Mouse (Mus musculus): Measurements from ENCODE around the gene Nlrp6. TPM values are rescaled to one million over a fixed set of nuclear protein-coding genes. Genes with fewer than 3 reads are reported as not detected.
A peak's percentile ranks its signal among the peaks of the same experiment; 100 is the strongest.

Gene Nlrp6
- polyA plus RNA-seq, 1 experiment from 2014 or later = not detected

DNA sequence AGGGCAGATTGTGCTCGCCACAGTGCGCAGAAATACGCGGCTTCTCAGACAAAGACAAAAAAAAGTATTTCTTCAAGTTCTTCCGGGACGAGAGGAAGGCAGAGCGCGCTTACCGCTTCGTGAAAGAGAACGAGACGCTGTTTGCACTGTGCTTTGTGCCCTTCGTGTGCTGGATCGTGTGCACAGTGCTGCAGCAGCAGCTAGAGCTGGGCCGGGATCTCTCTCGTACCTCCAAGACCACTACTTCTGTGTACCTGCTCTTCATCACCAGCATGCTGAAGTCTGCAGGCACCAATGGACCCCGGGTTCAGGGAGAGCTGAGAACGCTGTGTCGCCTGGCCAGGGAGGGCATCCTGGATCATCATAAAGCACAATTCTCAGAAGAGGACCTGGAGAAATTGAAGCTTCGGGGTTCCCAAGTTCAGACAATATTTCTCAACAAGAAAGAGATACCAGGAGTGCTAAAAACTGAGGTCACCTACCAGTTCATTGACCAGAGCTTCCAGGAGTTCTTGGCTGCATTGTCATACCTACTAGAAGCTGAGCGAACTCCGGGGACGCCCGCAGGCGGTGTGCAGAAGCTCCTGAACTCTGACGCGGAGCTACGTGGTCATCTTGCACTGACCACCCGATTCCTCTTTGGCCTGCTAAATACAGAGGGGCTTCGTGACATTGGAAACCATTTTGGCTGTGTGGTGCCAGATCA lies 2.5 kb downstream of the Nlrp6 start:
- H3K27ac ChIP-seq = no peak overlapping the region
- no peaks in the 10 kb centered on the region for H3K36me3 ChIP-seq (ENCODE audit: inconsistent target)
- WGBS (ENCODE audit: missing documents) = 28% methylated on average over 30 of the region's 30 CpGs
- H3K4me3 ChIP-seq (ENCODE audit: inconsistent target) = no peak overlapping the region
- H3K79me2 ChIP-seq (ENCODE audit: inconsistent target) = no peaks in the 10 kb centered on the region

DNA sequence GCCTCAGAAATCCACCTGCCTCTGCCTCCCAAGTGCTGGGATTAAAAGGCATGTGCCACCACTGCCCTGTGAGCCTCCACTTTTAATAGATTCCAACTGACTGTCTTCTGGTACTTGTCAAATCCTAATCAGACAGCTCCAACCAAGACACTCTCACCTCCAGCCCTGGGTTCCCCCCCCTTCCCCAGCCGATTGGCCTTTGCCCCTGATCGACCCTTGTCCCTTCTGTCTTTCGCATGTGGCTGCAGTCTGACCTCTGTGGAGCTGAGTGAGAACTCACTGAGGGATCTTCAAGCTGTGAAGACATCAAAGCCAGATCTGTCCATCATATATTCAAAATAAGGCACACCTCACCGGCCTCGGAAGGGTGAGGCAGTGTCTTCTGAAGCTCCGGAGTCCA lies 6.5 kb downstream of the Nlrp6 start:
- Histone ChIP-seq H3K4me3 (ENCODE audit: inconsistent target) (no peak overlapping the region), H3K27ac (no peak overlapping the region), H3K36me3 (ENCODE audit: inconsistent target) (no peaks in the 10 kb centered on the region), H3K79me2 (ENCODE audit: inconsistent target) (no peaks in the 10 kb centered on the region)
- 99% methylated on average over 6 of the region's 6 CpGs for WGBS (ENCODE audit: missing documents)

DNA sequence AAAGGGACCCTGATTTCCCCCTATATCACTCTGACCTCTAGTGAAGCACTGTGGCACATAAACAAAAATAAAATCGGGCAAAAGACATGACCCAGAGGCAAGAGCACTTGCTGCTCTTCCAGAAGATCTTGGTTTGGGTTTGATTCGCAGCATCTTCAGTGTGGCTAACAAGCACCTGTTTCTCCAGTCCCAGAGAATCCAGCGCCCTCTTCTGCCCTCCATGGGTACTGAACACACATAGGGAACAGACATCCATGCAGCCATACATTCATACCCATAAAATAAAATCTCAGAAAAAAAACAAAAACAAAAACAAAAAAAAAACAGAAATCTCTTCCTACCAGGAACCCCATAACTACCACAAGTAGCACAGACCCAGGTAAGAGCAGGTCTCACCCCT lies 17.7 kb downstream of the Nlrp6 start:
- H3K36me3 ChIP-seq (ENCODE audit: inconsistent target) = no peaks in the 10 kb centered on the region
- 83% methylated on average over 3 of the region's 3 CpGs for WGBS (ENCODE audit: missing documents)
- no peak overlapping the region for H3K27ac ChIP-seq
- H3K4me3 ChIP-seq (ENCODE audit: inconsistent target) = no peak overlapping the region
- H3K79me2 ChIP-seq (ENCODE audit: inconsistent target) = no peaks in the 10 kb centered on the region

DNA sequence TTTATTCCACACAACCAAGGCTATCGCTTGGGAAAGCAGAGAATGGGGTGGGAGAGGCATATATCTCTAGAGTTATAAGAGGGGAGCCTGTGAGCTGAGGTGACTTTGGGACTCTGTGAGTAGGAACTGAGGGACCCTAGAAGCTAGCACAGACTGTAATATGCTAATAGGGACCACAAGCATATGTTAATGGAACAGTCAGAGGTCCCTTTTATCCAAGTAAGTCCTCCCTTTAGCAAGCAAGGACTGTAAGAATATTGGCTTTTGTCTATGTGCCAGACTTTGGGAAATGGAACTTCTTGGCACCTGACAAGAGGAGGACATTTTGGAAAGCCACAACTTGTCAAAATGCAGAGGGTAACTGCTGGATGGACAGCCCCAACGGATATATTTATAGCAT lies 18.2 kb downstream of the Nlrp6 start:
- Histone ChIP-seq H3K4me3 (ENCODE audit: inconsistent target) (no peak overlapping the region), H3K27ac (no peak overlapping the region), H3K36me3 (ENCODE audit: inconsistent target) (no peaks in the 10 kb centered on the region), H3K79me2 (ENCODE audit: inconsistent target) (no peaks in the 10 kb centered on the region)
- WGBS (ENCODE audit: missing documents) = 77% methylated on average over 2 of the region's 2 CpGs

DNA sequence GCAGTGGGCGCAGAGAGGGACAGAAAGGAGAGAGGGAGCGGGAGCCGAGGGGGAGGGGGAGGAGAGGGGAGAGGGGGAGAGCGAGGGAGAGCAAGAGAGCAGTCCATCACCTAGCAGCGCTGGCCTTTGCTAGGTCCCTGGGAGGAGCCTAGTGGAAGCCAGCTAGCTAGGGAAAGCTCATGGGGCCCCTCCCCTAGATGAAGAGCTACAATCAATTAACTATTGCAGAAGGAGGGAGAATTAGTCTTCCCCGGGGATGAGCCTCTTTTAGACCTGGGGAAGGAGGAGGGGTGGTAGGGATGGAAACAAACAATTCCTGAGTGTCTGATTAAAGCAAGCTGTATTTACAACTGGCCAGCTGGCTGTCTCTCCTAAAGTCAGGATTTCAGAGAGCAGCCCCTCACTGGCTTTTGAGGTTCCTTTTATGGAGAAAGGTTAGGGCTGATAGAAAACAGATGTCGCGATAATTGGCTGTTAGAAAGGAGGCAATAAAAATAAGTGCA lies 19.0 kb downstream of the Nlrp6 start:
- Histone ChIP-seq H3K27ac (no peak overlapping the region), H3K4me3 (ENCODE audit: inconsistent target) (no peak overlapping the region), H3K79me2 (ENCODE audit: inconsistent target) (no peaks in the 10 kb centered on the region), H3K36me3 (ENCODE audit: inconsistent target) (0 out of 2 replicates have a peak, but pooled peaks cover 1% of the 10 kb centered on the region)
- 94% methylated on average over 8 of the region's 8 CpGs for WGBS (ENCODE audit: missing documents)

DNA sequence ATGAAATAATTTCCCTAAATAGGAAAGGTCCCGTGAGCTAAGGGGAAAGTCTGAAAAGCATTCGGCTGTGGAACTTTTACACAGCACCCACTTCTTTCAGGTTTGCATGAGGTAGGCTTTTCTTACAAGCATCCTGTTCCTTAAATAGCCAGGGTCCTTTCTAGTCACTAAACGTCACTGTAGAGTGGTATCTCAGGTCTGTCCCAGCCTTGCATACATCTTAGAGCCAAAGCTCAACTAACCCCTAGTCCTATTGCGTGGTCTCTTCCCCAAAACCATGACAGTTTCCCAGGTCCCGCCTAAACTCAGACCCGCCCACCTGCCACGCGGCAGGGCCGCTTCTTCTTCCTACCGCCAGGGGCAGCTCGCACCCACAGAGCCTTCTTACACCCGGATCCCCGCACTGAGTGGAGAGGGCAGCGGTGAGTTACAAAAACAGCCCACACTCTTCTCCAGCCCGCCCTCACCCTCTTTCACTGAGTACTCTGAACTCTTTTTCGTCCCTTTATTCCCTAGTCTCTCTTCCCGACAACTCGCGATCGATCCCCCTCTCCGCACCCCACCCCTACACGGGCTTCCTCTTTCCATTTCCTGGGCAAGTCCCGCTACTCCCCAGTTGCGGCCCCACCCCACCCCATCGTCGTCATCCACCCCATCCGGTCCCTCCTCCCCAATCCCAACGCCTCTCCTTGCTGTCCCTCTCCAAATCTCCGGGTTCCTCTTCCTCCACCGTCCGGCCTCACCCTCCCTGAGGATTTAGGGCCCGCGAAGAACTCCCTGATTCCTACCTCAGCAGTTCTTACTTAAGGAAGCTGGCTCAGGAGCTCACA lies 20.7 kb downstream of the Nlrp6 start, which contains the start of gene Pgghg:
TSS of gene Pgghg (plus strand) at position 170 of the 830 bp plus-strand sequence.
- no peaks in the 10 kb centered on the region for H3K79me2 ChIP-seq (ENCODE audit: inconsistent target)
- peak within 1 kb of the TSS; percentile 45 for H3K4me3 ChIP-seq (ENCODE audit: inconsistent target)
- peaks cover 18% of the 10 kb centered on the region; the same call in 1 of the 2 replicates for H3K36me3 ChIP-seq (ENCODE audit: inconsistent target)
- under 1% methylated on average over 33 of the region's 33 CpGs for WGBS (ENCODE audit: missing documents)
- H3K27ac ChIP-seq = peak within 1 kb of the TSS; percentile 98

DNA sequence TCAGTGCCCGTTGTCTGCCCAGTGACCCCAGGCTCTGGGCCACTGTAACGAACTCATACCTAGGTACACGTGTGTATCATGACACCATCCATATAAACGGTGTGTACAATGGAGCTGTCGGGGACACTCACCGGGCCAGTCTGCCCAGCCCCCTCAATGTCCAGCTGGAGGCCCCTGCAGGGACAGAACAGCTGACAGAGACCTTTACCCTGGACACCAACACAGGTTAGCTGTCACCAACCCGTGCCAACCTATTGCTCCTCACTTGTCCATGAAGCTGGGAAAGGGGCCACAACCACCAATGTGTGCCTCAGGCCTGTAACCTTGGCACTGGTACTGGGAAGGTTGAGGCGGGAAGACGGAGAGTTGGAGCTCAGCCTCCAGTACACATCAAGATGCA lies 21.6 kb downstream of the Nlrp6 start:
- Histone ChIP-seq H3K36me3 (ENCODE audit: inconsistent target) (peaks cover 19% of the 10 kb centered on the region; the same call in 1 of the 2 replicates), H3K27ac (peak overlapping the region; percentile 98), H3K4me3 (ENCODE audit: inconsistent target) (peak overlapping the region; percentile 45), H3K79me2 (ENCODE audit: inconsistent target) (no peaks in the 10 kb centered on the region)
- whole genome bisulfite sequencing (ENCODE audit: missing documents) = 52% methylated on average over 9 of the region's 9 CpGs

DNA sequence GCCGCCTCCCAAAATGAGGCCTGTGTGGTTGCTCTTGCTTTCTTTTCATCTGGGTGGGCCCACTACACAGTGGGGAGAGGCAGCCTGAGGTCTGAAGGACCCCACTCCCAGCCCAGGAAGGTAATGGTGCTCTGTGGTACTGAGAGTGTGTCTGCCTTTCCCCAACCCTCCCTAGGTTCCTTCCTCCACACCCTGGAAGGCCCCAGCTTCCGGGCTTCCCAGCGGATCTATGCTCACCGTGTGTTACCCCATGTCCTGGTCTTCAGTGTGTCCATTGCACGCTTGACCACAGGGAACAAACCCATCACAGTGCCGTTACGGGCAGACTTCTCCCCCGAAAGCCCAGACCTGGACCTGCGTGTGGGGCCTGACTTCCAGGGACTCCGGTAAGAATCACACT lies 22.1 kb downstream of the Nlrp6 start:
- Histone ChIP-seq H3K36me3 (ENCODE audit: inconsistent target) (peaks cover 19% of the 10 kb centered on the region; the same call in 1 of the 2 replicates), H3K27ac (peak overlapping the region; percentile 98), H3K4me3 (ENCODE audit: inconsistent target) (no peak overlapping the region), H3K79me2 (ENCODE audit: inconsistent target) (no peaks in the 10 kb centered on the region)
- 86% methylated on average over 10 of the region's 10 CpGs for WGBS (ENCODE audit: missing documents)

DNA sequence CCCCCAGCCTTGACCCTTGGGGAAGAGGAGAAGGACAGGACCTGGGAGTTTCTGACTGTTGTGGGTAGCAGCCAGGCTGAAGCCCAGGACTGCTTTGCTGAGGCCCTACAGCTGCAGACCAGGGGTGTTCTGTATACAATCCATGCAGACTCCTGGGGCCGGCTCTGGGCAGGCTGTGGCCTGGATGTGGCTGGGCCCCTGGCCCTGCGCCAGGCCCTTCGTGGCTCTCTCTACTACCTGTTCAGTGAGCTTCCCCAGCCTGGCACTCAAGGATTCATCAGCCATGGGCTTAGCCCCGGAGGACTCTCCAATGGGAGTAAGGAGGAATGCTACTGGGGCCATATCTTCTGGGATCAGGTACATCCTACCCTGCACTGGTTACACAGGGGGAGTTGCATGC lies 22.7 kb downstream of the Nlrp6 start:
- 81% methylated on average over 4 of the region's 4 CpGs for WGBS (ENCODE audit: missing documents)
- no peaks in the 10 kb centered on the region for H3K79me2 ChIP-seq (ENCODE audit: inconsistent target)
- H3K36me3 ChIP-seq (ENCODE audit: inconsistent target) = peaks cover 21% of the 10 kb centered on the region; the same call in 1 of the 2 replicates
- H3K27ac ChIP-seq = no peak overlapping the region
- no peak overlapping the region for H3K4me3 ChIP-seq (ENCODE audit: inconsistent target)

DNA sequence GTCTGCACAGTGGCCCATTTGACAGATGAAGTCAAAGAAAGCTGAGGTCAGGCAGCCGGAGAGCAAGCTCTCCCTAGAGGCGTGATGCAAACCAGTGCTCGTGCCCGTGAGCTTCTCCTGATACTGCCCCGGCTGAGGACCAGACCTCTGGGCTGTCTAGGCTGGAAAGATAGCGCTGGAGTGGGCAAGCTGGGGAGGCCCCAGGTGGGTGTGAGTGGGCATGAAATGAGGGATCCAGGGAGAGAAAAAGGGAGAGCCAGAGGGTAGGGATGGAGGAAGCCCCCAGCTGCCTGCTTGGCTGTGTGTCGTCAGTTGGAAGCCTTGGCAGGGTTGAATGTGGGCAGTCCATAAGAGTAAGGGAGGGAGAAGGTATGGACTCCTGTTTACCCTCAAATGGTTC lies 23.5 kb downstream of the Nlrp6 start:
- H3K79me2 ChIP-seq (ENCODE audit: inconsistent target) = peaks cover under 1% of the 10 kb centered on the region; the same call in 1 of the 2 replicates
- H3K4me3 ChIP-seq (ENCODE audit: inconsistent target) = no peak overlapping the region
- peaks cover 30% of the 10 kb centered on the region for H3K36me3 ChIP-seq (ENCODE audit: inconsistent target)
- no peak overlapping the region for H3K27ac ChIP-seq
- 100% methylated on average over 7 of the region's 7 CpGs for WGBS (ENCODE audit: missing documents)

DNA sequence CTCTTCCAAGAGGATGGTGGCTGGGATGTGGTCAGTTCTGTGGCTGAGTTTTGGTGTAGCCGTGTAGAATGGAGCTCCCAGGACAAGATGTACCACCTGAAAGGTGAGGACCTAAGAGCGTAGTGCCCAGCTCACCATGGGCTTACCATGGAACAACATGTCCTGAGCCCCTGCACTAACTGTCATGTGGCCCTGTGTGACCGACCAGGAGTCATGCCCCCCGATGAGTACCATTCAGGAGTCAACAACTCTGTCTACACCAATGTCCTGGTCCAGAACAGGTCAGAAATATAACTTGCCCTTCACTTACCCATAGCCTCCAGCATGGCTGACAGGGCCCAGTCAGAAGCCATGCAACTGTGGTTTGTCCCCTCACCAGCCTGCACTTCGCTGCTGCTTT lies 24.5 kb downstream of the Nlrp6 start:
- no peak overlapping the region for H3K27ac ChIP-seq
- 95% methylated on average over 5 of the region's 5 CpGs for WGBS (ENCODE audit: missing documents)
- no peak overlapping the region for H3K4me3 ChIP-seq (ENCODE audit: inconsistent target)
- peaks cover 40% of the 10 kb centered on the region for H3K36me3 ChIP-seq (ENCODE audit: inconsistent target)
- H3K79me2 ChIP-seq (ENCODE audit: inconsistent target) = peaks cover 11% of the 10 kb centered on the region; the same call in 1 of the 2 replicates

DNA sequence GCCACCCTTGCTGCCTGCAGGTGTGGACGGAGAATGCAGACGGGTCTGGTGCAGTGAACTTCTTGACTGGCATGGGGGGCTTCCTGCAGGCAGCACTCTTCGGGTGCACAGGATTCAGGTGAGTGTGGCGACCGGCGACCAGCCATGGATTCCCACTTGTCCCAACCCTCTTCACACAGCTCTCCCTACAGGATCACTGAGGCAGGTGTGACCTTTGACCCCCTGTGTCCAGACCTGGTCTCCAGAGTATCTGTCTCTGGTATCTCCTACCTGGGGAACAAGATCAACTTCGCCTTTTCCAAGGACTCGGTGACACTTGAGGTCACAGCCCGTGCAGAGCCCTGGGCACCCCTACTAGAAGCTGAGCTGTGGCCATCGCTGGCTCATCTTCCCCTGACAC lies 25.6 kb downstream of the Nlrp6 start:
- Histone ChIP-seq H3K79me2 (ENCODE audit: inconsistent target) (peaks cover 21% of the 10 kb centered on the region), H3K27ac (no peak overlapping the region), H3K36me3 (ENCODE audit: inconsistent target) (peaks cover 44% of the 10 kb centered on the region), H3K4me3 (ENCODE audit: inconsistent target) (no peak overlapping the region)
- 91% methylated on average over 10 of the region's 10 CpGs for WGBS (ENCODE audit: missing documents)

DNA sequence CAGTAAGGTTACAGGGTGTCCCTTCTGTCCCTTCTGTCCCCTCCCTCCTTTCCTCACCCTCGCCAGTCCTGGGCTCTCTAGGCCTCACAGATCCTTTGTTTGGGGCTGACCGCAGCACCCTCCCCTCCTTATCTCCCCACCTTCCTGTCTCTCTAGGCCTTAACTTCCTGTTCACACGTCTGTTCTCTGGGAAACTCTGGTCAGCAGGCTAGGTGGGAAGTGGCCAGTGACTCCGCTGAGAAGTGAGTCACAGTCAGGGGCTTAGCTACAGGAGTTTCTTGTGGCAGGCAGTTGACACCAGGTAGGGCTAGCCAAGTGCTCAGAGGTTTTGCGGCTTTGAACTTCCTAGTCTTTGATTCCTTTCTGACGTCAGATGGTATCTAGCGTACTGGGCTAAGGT lies 26.3 kb downstream of the Nlrp6 start:
- Histone ChIP-seq H3K79me2 (ENCODE audit: inconsistent target) (peaks cover 28% of the 10 kb centered on the region), H3K36me3 (ENCODE audit: inconsistent target) (peaks cover 44% of the 10 kb centered on the region), H3K27ac (no peak overlapping the region), H3K4me3 (ENCODE audit: inconsistent target) (no peak overlapping the region)
- WGBS (ENCODE audit: missing documents) = 10% methylated on average over 5 of the region's 7 CpGs

DNA sequence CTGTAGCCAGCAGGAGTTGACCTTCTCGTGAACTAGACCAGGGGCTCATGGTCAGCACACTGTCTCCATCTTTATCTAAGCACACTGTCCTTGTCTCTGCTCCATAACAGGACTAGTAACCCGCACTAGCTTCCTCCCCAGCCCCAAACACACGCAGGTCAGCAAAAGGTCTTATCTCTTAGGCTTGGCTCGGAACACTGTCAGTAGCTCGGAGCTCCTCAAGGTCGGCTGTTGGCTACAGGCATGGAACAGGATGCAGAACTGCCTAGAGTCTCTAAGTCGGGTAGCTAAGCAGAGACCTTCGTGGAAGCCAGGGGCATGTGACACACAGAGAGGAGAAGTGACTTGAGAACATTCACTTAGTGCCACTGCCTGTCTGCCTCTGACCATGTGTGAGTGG lies 27.5 kb downstream of the Nlrp6 start:
- no peak overlapping the region for H3K4me3 ChIP-seq (ENCODE audit: inconsistent target)
- no peak overlapping the region for H3K27ac ChIP-seq
- WGBS (ENCODE audit: missing documents) = 84% methylated on average over 8 of the region's 8 CpGs
- H3K79me2 ChIP-seq (ENCODE audit: inconsistent target) = peaks cover 40% of the 10 kb centered on the region
- H3K36me3 ChIP-seq (ENCODE audit: inconsistent target) = peaks cover 44% of the 10 kb centered on the region

DNA sequence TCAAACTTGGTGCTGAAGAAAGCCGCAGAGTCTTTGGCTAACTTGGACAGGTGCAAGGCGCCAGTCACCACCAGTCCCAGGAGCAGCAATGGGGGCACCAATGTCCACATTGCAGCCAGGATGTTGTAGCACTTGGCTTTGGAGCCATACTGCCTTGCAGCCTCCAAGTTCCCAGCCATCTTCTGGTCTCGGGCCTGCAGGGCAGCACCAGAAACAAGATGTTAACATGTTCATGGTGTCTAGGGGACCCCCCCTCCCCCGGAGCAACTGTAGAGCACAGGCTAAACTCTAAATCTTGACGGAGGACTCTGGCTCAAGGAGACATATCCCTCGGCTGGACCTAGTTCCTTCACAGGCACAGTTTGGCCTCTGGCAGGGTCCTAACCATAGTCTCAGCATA lies 28.6 kb downstream of the Nlrp6 start:
- Histone ChIP-seq H3K36me3 (ENCODE audit: inconsistent target) (peaks cover 44% of the 10 kb centered on the region), H3K27ac (no peak overlapping the region), H3K79me2 (ENCODE audit: inconsistent target) (peaks cover 41% of the 10 kb centered on the region), H3K4me3 (ENCODE audit: inconsistent target) (no peak overlapping the region)
- 93% methylated on average over 6 of the region's 6 CpGs for WGBS (ENCODE audit: missing documents)

All from macrophage (primary cell).